Comparison of ENCODE assay signal across 11 mouse cellular contexts in the genomic region with DNA sequence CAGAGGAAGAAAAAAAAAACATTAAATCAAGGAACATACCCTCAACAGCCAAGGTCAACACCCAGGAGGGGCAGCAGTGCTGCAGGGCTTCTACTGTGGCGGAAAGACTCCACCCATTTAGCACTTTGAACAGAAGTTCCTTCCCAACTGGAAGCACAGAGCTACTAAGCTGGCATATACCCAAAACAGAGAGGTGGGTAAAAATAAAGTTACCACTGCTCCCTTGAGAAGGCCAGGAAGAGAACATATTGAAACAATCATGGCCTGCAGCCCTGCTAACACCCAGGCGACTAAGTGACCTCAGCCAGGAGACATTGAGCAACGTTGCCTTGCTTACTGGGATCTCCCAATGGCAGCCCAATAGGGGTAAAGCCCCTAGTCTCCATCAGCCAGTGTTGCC.
DNase-seq lines count a peak whose midpoint lies in the region; ATAC-seq and TF ChIP-seq lines count a peak whose summit lies in the region.
"Had no signal": no experiment of that assay in that cellular context is flagged by ENCODE, and none has a peak within 500 bp of the region (broad histone marks: within the 10 kb centered on the region; RNA-seq: fewer than 3 reads in every experiment).

No protein-coding gene starts in this region.

- no peak for TF ChIP-seq CTCF in lung, embryonic 14.5 days (IDR thresholded peaks at IDR 0.05; ENCODE audit: low read depth)

- H3K27ac ChIP-seq in lung, embryonic 14.5 days (ENCODE audit: low read depth) = no peak overlapping the region
- no peak overlapping the region for H3K27ac ChIP-seq in hindbrain, embryonic 11.5 days (ENCODE audit: low read depth, low read length)
- H3K27ac ChIP-seq: macrophage; neural tube, embryonic 12.5 days had no signal

- WGBS in lung, embryonic 14.5 days = 33% methylated on average over 3 of the region's 3 CpGs
- 82% methylated on average over 3 of the region's 3 CpGs for WGBS in hindbrain, embryonic 11.5 days

- intact Hi-C loops in heart, postnatal 14 days (cut with DNase I) = loop anchor here (5.0 kb wide), 1 partner anchor 33 kb away; no protein-coding TSS in a partner anchor

- no peaks in the 10 kb centered on the region for H3K9me3 ChIP-seq in lung, embryonic 14.5 days (ENCODE audit: low read depth, low read length)
- H3K9me3 ChIP-seq in hindbrain, embryonic 11.5 days (ENCODE audit: control insufficient read depth, low read length) = no peaks in the 10 kb centered on the region

- no peaks in the 10 kb centered on the region for H3K4me1 ChIP-seq in lung, embryonic 14.5 days (ENCODE audit: insufficient read depth)
- no peaks in the 10 kb centered on the region; the same call in 1 of the 2 replicates for H3K4me1 ChIP-seq in hindbrain, embryonic 11.5 days (replicated peaks; ENCODE audit: control insufficient read depth, insufficient read depth, low read length)

- peak; percentile 27 to 57 for DNase-seq in adrenal gland, adult (ENCODE audit: inconsistent age in 2 of 2, low spot score in 1 of 2)
- no peak for DNase-seq in adrenal gland, adult 18-20 months (ENCODE audit: low spot score in 2 of 2)
- peak; percentile 85 for DNase-seq in 3T3-L1 (ENCODE audit: low read depth, low spot score)
- peak; percentile 23 to 47 for DNase-seq in heart, postnatal 14 days
- peak; percentile 67 for DNase-seq in lung, embryonic 14.5 days
- no peak for DNase-seq in left cerebral cortex, adult 8-10 months (ENCODE audit: low spot score in 2 of 2)
- DNase-seq in hindbrain, embryonic 11.5 days (ENCODE audit: low spot score) = no peak
- no peak for DNase-seq in thymus, postnatal 4 days

- H3K36me3 ChIP-seq in lung, embryonic 14.5 days (ENCODE audit: insufficient read depth) = no peaks in the 10 kb centered on the region
- H3K36me3 ChIP-seq in hindbrain, embryonic 11.5 days (ENCODE audit: control insufficient read depth, insufficient read depth, low read length) = no peaks in the 10 kb centered on the region
- H3K36me3 ChIP-seq: neural tube, embryonic 12.5 days had no signal

- H3K9ac ChIP-seq in lung, embryonic 14.5 days = no peak overlapping the region
- H3K9ac ChIP-seq in hindbrain, embryonic 11.5 days (ENCODE audit: low read depth, low read length) = no peak overlapping the region
- H3K9ac ChIP-seq: neural tube, embryonic 12.5 days had no signal

- peak; percentile 70; the same call in 1 of the 2 replicates for ATAC-seq in lung, embryonic 14.5 days (ENCODE audit: insufficient read depth)
- no peak for ATAC-seq in hindbrain, embryonic 11.5 days (ENCODE audit: low FRiP score)
- ATAC-seq: Patski had no signal

- H3K27me3 ChIP-seq in lung, embryonic 14.5 days (ENCODE audit: insufficient read depth, low read length) = no peaks in the 10 kb centered on the region
- H3K27me3 ChIP-seq in hindbrain, embryonic 11.5 days (ENCODE audit: control insufficient read depth, insufficient read depth, low read length) = no peaks in the 10 kb centered on the region
- H3K27me3 ChIP-seq: neural tube, embryonic 12.5 days; Patski had no signal

- H3K4me3 ChIP-seq in lung, embryonic 14.5 days (ENCODE audit: low read depth, low read length) = no peak overlapping the region
- H3K4me3 ChIP-seq in hindbrain, embryonic 11.5 days (ENCODE audit: low read depth, low read length) = no peak overlapping the region
- H3K4me3 ChIP-seq: neural tube, embryonic 12.5 days had no signal

- no peak overlapping the region for H3K4me2 ChIP-seq in lung, embryonic 14.5 days
- H3K4me2 ChIP-seq in hindbrain, embryonic 11.5 days (replicated peaks; ENCODE audit: low read depth, low read length) = no peak overlapping the region
- H3K4me2 ChIP-seq: neural tube, embryonic 12.5 days had no signal

Comparison
In these comparisons a context has a peak if more than half of its experiments do, and no peak if none do; other contexts are left out.
1. DNase-seq: peak in adrenal gland, adult (2 of 2), 3T3-L1 (single experiment), heart, postnatal 14 days (2 of 2) and lung, embryonic 14.5 days (single experiment); none in adrenal gland, adult 18-20 months (0 of 2), left cerebral cortex, adult 8-10 months (0 of 2), hindbrain, embryonic 11.5 days (single experiment) and thymus, postnatal 4 days (single experiment).